Mouse (Mus musculus) small intestine, adult 2 months (tissue): ENCODE results near the gene Scube3.

Experiments used
- CTCF ChIP-seq: fragments of 200-500 bp; IDR thresholded peaks from 2 replicates; pipeline ENCODE4 v1.5.1; 2012; ENCODE audit warnings: low read depth, mild to moderate bottlenecking, control low read depth, inconsistent platforms, low read length, moderate library complexity, mixed read lengths; ENCODE audit not compliant: insufficient replicate concordance, insufficient read length; ENCODE audit errors: extremely low read depth
- POLR2A ChIP-seq: fragments of 200-500 bp; IDR thresholded peaks from 2 replicates; pipeline ENCODE4 v1.6.1; 2012; ENCODE audit warnings: low read depth, mild to moderate bottlenecking, control low read depth, inconsistent platforms, low read length, moderate library complexity

DNA sequence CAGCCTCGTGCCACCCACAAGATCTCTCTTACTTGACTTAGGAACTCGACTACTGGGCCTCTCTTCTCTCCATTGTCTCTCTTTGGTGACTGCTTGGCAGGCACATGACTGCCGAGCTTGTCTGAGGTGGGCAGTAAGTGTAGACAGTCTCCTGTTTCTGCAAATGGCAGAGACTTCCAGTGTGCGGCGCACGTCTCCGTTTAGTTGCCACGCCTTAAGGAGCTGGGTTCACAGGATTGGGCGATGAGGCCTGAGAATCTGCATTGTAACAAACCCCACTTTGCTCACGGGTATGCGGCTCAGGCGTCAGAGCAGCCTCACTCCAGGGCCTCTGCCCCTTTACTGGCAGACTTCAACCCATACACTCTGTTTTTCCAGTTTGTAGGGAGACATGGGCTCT lies 8.5 kb downstream of the Scube3 start:
- TF ChIP-seq POLR2A (no peak), CTCF (no peak)
